Mouse (Mus musculus) myocyte (in vitro differentiated cells): ENCODE data around the gene Ptrhd1.

Experiments used
- MAX ChIP-seq: IDR thresholded peaks from one replicate; pipeline ENCODE4 v1.6.1; 2011; ENCODE audit warnings: low read depth, mild to moderate bottlenecking, control low read depth
- MYOG ChIP-seq, 3 experiments: IDR thresholded peaks; one replicate each; pipeline ENCODE4 v1.6.1; 2011; ENCODE audit warnings: control low read depth in 2 of 3, low read depth in 2 of 3, mild to moderate bottlenecking in 2 of 3; ENCODE audit not compliant: insufficient read length in 2 of 3, control insufficient read depth in 1 of 3, insufficient read depth in 1 of 3
- POLR2A ChIP-seq: IDR thresholded peaks from one replicate; pipeline ENCODE4 v1.6.1; 2011; ENCODE audit warnings: low read depth, mild to moderate bottlenecking, control low read depth, moderate library complexity; ENCODE audit not compliant: insufficient read length
- TCF12 ChIP-seq: IDR thresholded peaks from one replicate; pipeline ENCODE4 v1.6.1; 2011; ENCODE audit warnings: mild to moderate bottlenecking, control low read depth; ENCODE audit not compliant: poor library complexity, insufficient read depth, severe bottlenecking
- TCF3 ChIP-seq: IDR thresholded peaks from one replicate; pipeline ENCODE4 v1.6.1; 2011; ENCODE audit warnings: low read depth, control low read depth; ENCODE audit not compliant: insufficient read length
- USF1 ChIP-seq: IDR thresholded peaks from one replicate; pipeline ENCODE4 v1.6.1; 2011; ENCODE audit warnings: low read depth, mild to moderate bottlenecking, control low read depth, moderate library complexity

- TF ChIP-seq MYOG (IDR thresholded peaks at IDR 0.05; ENCODE audit: control insufficient read depth in 1 of 3, insufficient read depth in 1 of 3, insufficient read length in 2 of 3, low read depth in 2 of 3) (no peak), TCF12 (no peak), POLR2A (no peak), TCF3 (no peak), USF1 (no peak), MAX (no peak)
Observed at GRCm38 (mm10) chr12:4184648-4185047, 49.2 kb upstream of the Ptrhd1 start.
